Mouse (Mus musculus) CD4-positive naive resting alpha-beta T cell, adult 76 days (primary cell): ENCODE measurements around the gene Usp12. TPM values are rescaled to one million over a fixed set of nuclear protein-coding genes. Genes with fewer than 3 reads are reported as not detected.

Experiments
- total RNA-seq: library from RNA; stranded (reverse); gene quantifications from one replicate; pipeline ENCODE4 v1.2.4, GENCODE M21; 2023

The Usp12 gene
- 53.9 TPM for total RNA-seq

DNA sequence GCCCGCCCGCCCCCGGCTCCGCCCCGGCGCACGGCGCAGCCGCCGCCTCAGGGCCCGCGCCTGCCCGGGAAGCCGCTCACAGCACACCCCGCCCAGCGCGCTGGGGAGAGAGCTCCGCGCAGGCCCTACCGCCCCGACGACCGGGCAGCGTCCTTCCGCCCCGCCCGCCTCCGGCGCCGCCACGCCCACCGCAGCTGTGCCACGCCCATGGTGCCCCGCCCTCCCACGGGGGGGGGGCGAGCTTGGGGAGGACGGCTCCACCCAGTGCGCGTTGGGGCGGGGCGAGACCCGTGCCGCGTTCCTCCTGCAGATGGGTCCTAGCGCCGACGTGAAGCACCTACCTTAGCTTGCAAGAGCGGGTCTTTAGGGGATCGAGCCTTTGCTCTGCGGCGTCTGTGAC lies at the start of gene Usp12:
Gene Usp12 (minus strand): TSS at position 154 of the 400 bp plus-strand sequence.

DNA sequence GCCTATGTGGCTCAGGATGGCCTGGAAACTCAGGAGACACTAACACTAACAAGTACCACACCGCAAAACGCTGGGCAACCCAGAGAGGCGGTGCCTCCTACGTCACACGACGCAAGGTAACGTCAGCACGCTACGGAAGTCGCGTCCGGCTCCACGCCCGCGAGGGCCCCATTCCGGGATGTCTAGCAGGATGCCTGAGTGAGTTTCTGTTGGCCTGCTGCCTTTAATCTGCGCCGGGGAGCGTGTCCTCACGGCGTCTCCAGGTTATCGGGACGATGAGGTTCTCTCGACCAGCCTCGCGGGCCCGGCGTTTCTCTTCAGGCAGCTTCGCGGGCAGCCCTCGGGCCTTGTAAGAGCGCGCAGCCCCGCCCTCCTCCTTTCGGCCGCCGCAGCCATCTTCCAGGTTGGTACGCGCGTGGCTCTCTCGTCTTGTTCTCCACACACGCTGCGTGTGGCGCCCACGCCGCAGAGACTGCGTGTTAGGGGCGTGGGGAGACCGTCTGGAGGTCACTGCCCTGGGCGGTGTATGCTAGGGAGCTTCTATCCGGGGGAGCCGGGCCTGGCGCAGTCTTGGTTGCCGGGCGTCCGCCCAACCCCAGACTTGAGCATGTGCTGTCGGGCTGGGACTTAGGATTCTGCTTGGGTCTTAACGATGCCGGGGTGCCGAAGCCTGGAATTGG lies 38.1 kb upstream of the Usp12 start, which contains the start of gene Rpl21:
Gene Rpl21 (plus strand): TSS at position 122 of the 680 bp plus-strand sequence.

Other genes with a start within 250 kb of the Usp12 start
- not detected for gene Gm3415, start 238.9 kb downstream of the Usp12 start, total RNA-seq
- gene Gpr12, start 209.8 kb downstream of the Usp12 start, total RNA-seq = not detected
- gene Rpl21, start 37.9 kb upstream of the Usp12 start, total RNA-seq = 1,059 TPM
- gene Rasl11a, start 50.1 kb upstream of the Usp12 start, total RNA-seq = 0.82 TPM
- 33.5 TPM for gene Gtf3a, start 153.7 kb upstream of the Usp12 start, total RNA-seq
- 17.5 TPM for gene Mtif3, start 168.8 kb upstream of the Usp12 start, total RNA-seq